Mouse (Mus musculus) thymus, adult 2 months (tissue): ENCODE measurements at regions not wholly inside any gene's neighbourhood (a gene's known extent, or its start where the extent isn't known, plus 50 kb on each side); places are given as distances from the start of the nearest gene placed in this dataset.

Experiments used
- CTCF ChIP-seq: fragments of 200-500 bp; IDR thresholded peaks from 2 replicates; pipeline ENCODE4 v1.5.1; 2012; ENCODE audit warnings: mild to moderate bottlenecking, control low read depth, low read length, moderate library complexity, borderline replicate concordance; ENCODE audit not compliant: control insufficient read depth, poor library complexity, insufficient read depth; ENCODE audit errors: extremely low read depth
- POLR2A ChIP-seq: fragments of 200-500 bp; IDR thresholded peaks from 2 replicates; pipeline ENCODE4 v1.6.1; 2012; ENCODE audit warnings: mild to moderate bottlenecking, low read length, control low read depth, moderate library complexity; ENCODE audit not compliant: control insufficient read depth, poor library complexity, insufficient read depth; ENCODE audit errors: extremely low read depth

GRCm38 (mm10) chr12:112276651-112277050, 130.6 kb downstream of the Kif26a start:
- no peak for TF ChIP-seq CTCF
- no peak for TF ChIP-seq POLR2A
